Mouse (Mus musculus) forebrain, embryonic 14.5 days (tissue): ENCODE measurements around the gene Zbtb12. TPM values are rescaled to one million over a fixed set of nuclear protein-coding genes. Genes with fewer than 3 reads are reported as not detected.

Experiments used
- ATAC-seq: fragments of 200-750 bp; cut with Nextera tagmentation; 2 replicates; pipeline ENCODE4 v1.8.0; 2017; ENCODE audit warnings: mild to moderate bottlenecking, moderate library complexity
- DNase-seq: peaks from one replicate; pipeline ENCODE4 v3.0.0-alpha.2; 2015; ENCODE audit warnings: low spot score
- H3K27ac ChIP-seq: fragments of 300-500 bp; sonication (generic); 2 replicates; pipeline ENCODE4 v1.5.1; 2014; ENCODE audit warnings: low read depth, mild to moderate bottlenecking, control low read depth, low read length, moderate library complexity
- H3K27me3 ChIP-seq: fragments of 300-500 bp; sonication (generic); replicated peaks from 2 replicates; pipeline ENCODE4 v1.6.1; 2014; ENCODE audit warnings: low read length, control low read depth, mixed read lengths; ENCODE audit not compliant: control insufficient read depth, insufficient read depth
- H3K36me3 ChIP-seq: fragments of 300-500 bp; sonication (generic); 2 replicates; pipeline ENCODE4 v1.6.1; 2014; ENCODE audit warnings: low read length, control low read depth; ENCODE audit not compliant: control insufficient read depth, insufficient read depth
- H3K4me1 ChIP-seq: fragments of 300-500 bp; sonication (generic); 2 replicates; pipeline ENCODE4 v1.6.1; 2014; ENCODE audit warnings: antibody characterized with exemption, low read length, control low read depth; ENCODE audit not compliant: control insufficient read depth, insufficient read depth
- H3K4me2 ChIP-seq: fragments of 300-500 bp; sonication (generic); 2 replicates; pipeline ENCODE4 v1.6.1; 2014; ENCODE audit warnings: mild to moderate bottlenecking, control low read depth, low read length
- H3K4me3 ChIP-seq: fragments of 300-500 bp; sonication (generic); 2 replicates; pipeline ENCODE4 v1.5.1; 2014; ENCODE audit warnings: low read depth, low read length, control low read depth
- H3K9ac ChIP-seq: fragments of 300-500 bp; sonication (generic); 2 replicates; pipeline ENCODE4 v1.6.1; 2014; ENCODE audit warnings: mild to moderate bottlenecking, low read length, control low read depth, moderate library complexity
- H3K9me3 ChIP-seq: fragments of 300-500 bp; sonication (generic); replicated peaks from 2 replicates; pipeline ENCODE4 v1.6.1; 2016; ENCODE audit warnings: low read length, control low read depth, mixed read lengths; ENCODE audit not compliant: control insufficient read depth
- WGBS: fragments of 180-500 bp; shearing (Covaris S2); extraction: QIAGEN DNeasy Blood & Tissue Kit; methylation state at CpG from one replicate; pipeline ENCODE4 v1.1.7; 2014; 5-methylcytosine and 5-hydroxymethylcytosine counted together
- polyA plus RNA-seq: library from polyadenylated mRNA; unstranded; fragments of >200 nt; fragmentation: Nextera tagmentation; extraction: Ambion mirVana; gene quantifications from 2 replicates; pipeline ENCODE4 v1.2.1, GENCODE M21; 2014

Gene Zbtb12
- polyA plus RNA-seq, 1 experiment from 2014 or later: 3.5 TPM

DNA sequence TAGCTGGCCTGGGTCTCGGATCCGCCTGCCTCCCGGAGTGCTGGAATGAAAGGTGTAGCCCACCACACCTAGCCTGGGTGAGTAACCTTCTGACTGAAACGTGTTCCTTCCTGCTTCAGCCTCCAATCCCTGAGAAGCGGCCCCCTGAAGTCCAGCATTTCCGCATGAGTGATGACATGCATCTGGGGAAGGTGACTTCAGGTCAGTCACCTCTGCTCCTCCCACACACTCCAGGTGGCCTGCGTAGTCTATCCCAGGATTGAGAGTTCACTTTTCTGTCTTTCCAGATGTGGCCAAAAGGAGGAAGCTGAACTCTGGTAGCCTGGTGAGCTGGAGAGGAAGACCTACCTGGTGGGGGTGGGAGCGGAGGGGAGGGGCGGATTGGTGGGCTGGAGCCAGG lies 23.6 kb downstream of the Zbtb12 start:
- Histone ChIP-seq H3K4me1 (peaks cover 7% of the 10 kb centered on the region; the same call in 1 of the 2 replicates), H3K9ac (no peak overlapping the region), H3K27ac (no peak overlapping the region), H3K4me3 (no peak overlapping the region), H3K9me3 (no peaks in the 10 kb centered on the region), H3K27me3 (no peaks in the 10 kb centered on the region), H3K4me2 (no peak overlapping the region), H3K36me3 (peaks cover 67% of the 10 kb centered on the region)
- WGBS: 92% methylated on average over 9 of the region's 9 CpGs
- DNase-seq: no peak
- no peak for ATAC-seq

DNA sequence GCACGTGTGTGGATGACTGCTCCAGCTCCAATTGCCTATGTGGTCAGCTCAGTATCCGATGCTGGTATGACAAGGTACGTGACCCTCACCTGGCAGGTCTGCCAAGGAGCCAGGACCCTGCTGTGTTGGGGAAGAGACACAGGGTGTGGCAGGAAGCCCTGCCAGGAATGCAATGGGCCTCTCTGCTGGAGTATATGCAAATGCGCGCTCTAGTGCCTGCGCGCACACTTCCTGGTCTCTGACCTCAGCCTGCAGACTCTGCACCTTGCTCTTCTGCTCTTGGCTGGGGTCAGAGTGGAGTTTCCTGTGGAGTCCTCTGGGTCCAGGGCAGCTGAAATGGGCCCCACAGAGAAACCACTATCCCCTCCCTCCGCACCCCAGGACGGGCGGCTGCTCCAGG lies 31.7 kb downstream of the Zbtb12 start:
- WGBS: 93% methylated on average over 10 of the region's 10 CpGs
- Histone ChIP-seq H3K27me3 (no peaks in the 10 kb centered on the region), H3K9ac (no peak overlapping the region), H3K27ac (no peak overlapping the region), H3K4me3 (no peak overlapping the region), H3K9me3 (no peaks in the 10 kb centered on the region), H3K36me3 (peaks cover 82% of the 10 kb centered on the region), H3K4me2 (no peak overlapping the region), H3K4me1 (no peaks in the 10 kb centered on the region)
- ATAC-seq (no peak), DNase-seq (no peak)

DNA sequence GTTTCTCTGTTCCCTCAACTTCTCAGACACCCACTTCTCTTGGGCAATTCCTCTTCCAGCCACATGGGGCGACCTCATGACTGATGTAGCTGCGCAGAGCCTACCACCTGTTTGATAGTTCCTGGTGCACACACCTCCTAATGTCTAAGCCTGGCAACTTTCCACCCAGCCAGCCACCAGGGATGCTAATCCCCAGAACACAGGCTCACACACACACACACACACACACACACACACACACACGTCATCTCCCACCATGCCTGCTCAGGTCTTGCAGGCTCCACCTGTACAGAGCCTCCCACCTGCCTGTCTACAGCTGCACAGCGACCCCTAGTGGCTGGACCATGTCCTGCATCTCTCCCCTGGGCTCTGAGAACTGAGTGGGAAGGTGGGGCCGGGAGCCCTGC lies 32.7 kb downstream of the Zbtb12 start:
- WGBS: 32% methylated on average over 5 of the region's 5 CpGs
- ATAC-seq (peak; percentile 64), DNase-seq (peak; percentile 61)
- H3K9ac ChIP-seq: no peak overlapping the region
- no peaks in the 10 kb centered on the region for H3K9me3 ChIP-seq
- H3K4me1 ChIP-seq: no peaks in the 10 kb centered on the region
- H3K27me3 ChIP-seq: no peaks in the 10 kb centered on the region
- H3K4me2 ChIP-seq: no peak overlapping the region
- H3K36me3 ChIP-seq: peaks cover 72% of the 10 kb centered on the region
- no peak overlapping the region for H3K4me3 ChIP-seq
- no peak overlapping the region for H3K27ac ChIP-seq

DNA sequence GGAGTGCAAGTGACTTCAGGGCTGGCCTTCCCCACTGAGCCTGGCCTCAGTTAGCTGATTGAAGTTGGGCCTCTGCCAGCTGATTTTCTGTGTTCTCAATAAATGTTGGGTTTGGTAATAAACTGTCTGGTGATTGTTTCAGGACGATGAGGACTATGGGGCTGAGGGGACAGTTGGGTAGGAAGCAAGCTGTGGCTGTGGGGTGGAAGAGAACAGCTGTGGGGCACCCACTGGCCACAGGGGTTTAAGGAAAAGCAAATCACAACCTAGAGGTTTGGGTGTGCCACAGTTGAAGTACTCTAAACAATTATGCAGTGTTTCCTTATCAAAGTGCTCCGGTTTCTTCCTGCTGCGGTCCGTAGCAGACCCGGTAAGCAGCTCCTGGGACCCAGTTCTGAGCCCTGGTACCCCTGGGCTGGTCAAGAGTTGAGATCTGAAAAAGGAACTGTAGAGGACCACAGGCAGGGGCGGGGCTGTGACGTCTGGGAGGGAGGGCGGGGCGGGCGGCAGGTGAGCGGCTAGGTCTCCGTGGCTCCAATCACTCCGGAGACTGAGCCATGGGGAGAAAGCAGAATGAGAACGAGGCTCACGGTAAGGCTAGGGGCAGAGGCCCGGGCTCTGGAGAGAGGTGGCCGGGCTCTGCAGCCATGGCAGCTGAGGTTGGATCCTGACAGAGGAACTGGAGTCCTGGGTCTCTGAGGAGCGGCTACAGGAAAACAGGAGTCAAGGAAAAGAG lies 34.8 kb downstream of the Zbtb12 start, which contains the start of gene Slc44a4:
TSS of gene Slc44a4 (plus strand) at position 537 of the 736 bp plus-strand sequence.
- no peaks in the 10 kb centered on the region for H3K4me1 ChIP-seq
- H3K4me2 ChIP-seq: no peak within 1 kb of the TSS
- no peak within 1 kb of the TSS for H3K27ac ChIP-seq
- no peak for DNase-seq
- H3K27me3 ChIP-seq: no peaks in the 10 kb centered on the region
- H3K36me3 ChIP-seq: peaks cover 51% of the 10 kb centered on the region
- ATAC-seq: no peak
- no peaks in the 10 kb centered on the region for H3K9me3 ChIP-seq
- H3K9ac ChIP-seq: no peak within 1 kb of the TSS
- WGBS: 40% methylated on average over 18 of the region's 18 CpGs
- no peak within 1 kb of the TSS for H3K4me3 ChIP-seq

DNA sequence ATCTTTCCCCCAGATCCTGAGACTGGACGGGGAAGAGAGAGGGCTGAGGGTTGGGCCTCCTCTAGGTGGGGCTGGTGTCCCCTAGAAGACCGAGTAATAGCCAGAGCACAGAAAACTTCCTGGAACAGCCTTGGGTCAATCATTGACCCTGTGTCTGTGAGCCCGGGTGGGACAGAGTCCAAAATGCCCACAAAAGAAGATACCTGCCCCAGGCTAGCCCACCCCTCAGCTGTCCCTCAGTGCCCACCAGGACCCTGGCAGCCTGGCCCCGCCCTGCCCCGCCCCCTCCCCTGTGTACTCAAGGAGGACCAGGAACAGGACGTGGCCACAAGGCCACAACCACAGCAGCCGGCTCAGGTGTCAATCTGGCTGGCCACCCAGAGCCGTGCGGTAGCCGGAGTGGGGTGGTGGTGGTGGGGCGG lies 36.1 kb downstream of the Zbtb12 start:
- DNase-seq (no peak), ATAC-seq (no peak)
- Histone ChIP-seq H3K9ac (no peak overlapping the region), H3K27me3 (no peaks in the 10 kb centered on the region), H3K4me1 (no peaks in the 10 kb centered on the region), H3K4me3 (no peak overlapping the region), H3K9me3 (no peaks in the 10 kb centered on the region), H3K36me3 (peaks cover 38% of the 10 kb centered on the region), H3K27ac (no peak overlapping the region), H3K4me2 (no peak overlapping the region)
- 34% methylated on average over 11 of the region's 11 CpGs for WGBS

DNA sequence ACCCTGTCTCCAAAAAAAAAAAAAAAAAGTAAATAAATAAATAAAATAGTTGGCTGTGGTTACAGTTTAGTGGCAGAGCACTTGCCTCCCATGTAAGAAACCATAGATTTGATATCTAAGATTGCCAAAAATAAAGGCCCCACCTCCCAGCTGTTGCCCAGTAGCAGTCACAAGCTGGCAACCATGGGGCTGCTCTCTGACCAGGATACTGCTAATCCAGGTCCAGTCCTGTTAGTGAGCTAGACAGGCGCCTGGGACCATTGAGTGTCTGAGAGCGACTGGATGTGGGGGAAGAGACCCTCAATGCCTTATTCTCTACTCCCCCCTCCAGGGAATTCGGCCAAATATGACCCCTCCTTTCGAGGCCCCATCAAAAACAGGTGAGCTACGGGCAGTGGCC lies 37.0 kb downstream of the Zbtb12 start:
- 84% methylated on average over 5 of the region's 5 CpGs for WGBS
- no peaks in the 10 kb centered on the region for H3K4me1 ChIP-seq
- no peak overlapping the region for H3K9ac ChIP-seq
- no peak for DNase-seq
- H3K9me3 ChIP-seq: no peaks in the 10 kb centered on the region
- no peak overlapping the region for H3K27ac ChIP-seq
- no peaks in the 10 kb centered on the region for H3K27me3 ChIP-seq
- H3K4me3 ChIP-seq: no peak overlapping the region
- no peak overlapping the region for H3K4me2 ChIP-seq
- peaks cover 29% of the 10 kb centered on the region for H3K36me3 ChIP-seq
- no peak for ATAC-seq

DNA sequence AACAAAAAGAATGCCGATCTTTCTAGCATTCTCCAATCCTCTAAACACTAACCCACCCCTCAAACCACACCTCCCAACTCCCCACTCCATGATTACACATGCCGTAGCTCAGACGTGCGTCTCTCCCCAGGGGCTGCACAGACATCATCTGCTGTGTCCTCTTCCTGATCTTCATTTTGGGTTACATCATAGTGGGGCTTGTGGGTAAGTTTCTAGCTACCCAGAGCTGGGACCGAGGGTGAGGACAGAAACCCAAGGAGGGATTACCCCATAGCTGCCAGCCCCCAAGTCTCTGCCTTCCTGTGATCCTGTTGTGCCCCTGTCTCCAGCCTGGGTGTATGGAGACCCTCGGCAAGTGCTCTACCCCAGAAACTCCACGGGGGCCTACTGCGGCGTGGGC lies 37.9 kb downstream of the Zbtb12 start:
- Histone ChIP-seq H3K9me3 (no peaks in the 10 kb centered on the region), H3K27ac (no peak overlapping the region), H3K4me3 (no peak overlapping the region), H3K36me3 (peaks cover 20% of the 10 kb centered on the region), H3K4me2 (no peak overlapping the region), H3K9ac (no peak overlapping the region), H3K27me3 (no peaks in the 10 kb centered on the region), H3K4me1 (no peaks in the 10 kb centered on the region)
- 77% methylated on average over 9 of the region's 9 CpGs for WGBS
- DNase-seq: no peak
- no peak for ATAC-seq

DNA sequence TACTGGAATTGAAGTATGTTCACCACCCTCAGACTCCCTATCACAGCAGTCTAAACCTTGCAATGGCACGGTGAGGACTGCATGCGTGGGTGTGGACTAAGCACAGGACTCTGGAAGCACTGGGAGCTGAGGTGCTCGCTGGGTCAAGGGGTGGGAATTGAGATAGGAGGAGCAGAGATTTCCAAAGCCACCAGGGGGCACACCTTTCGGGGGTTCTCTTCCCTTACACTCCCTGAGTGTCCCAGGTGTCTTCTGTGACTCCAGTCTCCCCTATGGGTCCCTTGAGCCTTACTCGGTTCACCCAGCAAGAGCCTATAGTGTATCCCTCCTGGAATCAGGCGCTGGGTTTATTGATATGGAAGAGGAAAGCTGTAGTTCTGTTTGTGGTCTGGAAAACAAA lies 43.7 kb downstream of the Zbtb12 start:
- no peak overlapping the region for H3K4me2 ChIP-seq
- no peaks in the 10 kb centered on the region for H3K36me3 ChIP-seq
- H3K9me3 ChIP-seq: no peaks in the 10 kb centered on the region
- H3K27me3 ChIP-seq: no peaks in the 10 kb centered on the region
- DNase-seq: no peak
- H3K27ac ChIP-seq: no peak overlapping the region
- no peak for ATAC-seq
- no peaks in the 10 kb centered on the region for H3K4me1 ChIP-seq
- H3K9ac ChIP-seq: no peak overlapping the region
- no peak overlapping the region for H3K4me3 ChIP-seq
- WGBS: 54% methylated on average over 6 of the region's 6 CpGs

DNA sequence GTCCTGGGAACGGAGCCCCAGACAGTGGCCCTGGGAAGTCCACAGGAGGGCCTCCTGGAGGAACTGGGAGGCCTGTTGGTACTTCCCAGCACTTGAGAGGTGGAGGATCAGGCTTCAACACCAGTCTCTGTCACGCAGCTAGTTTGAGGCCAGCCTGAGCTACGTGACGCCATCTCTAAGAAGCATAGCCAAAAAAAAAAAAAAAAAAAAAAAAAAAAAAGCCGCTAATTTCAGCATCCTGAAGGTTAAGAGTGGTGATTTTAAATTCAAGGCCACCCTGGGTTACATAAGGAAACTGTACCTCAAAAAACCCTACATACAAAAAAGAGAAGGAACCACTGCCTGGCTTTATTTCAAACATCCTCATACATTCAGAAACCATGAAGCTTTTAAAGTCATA lies 45.0 kb downstream of the Zbtb12 start:
- H3K27me3 ChIP-seq: no peaks in the 10 kb centered on the region
- ATAC-seq: no peak
- no peak overlapping the region for H3K4me3 ChIP-seq
- H3K9me3 ChIP-seq: no peaks in the 10 kb centered on the region
- H3K27ac ChIP-seq: no peak overlapping the region
- no peak overlapping the region for H3K4me2 ChIP-seq
- 73% methylated on average over 5 of the region's 5 CpGs for whole genome bisulfite sequencing
- no peaks in the 10 kb centered on the region for H3K36me3 ChIP-seq
- no peak for DNase-seq
- no peaks in the 10 kb centered on the region for H3K4me1 ChIP-seq
- H3K9ac ChIP-seq: no peak overlapping the region
